Mouse (Mus musculus): ENCODE data around the gene Axin2. TPM values are rescaled to one million over a fixed set of nuclear protein-coding genes. Genes with fewer than 3 reads are reported as not detected.
A peak's percentile ranks its signal among the peaks of the same experiment; 100 is the strongest.
"Not testable (repeated sequence)": the region's sequence is repeated elsewhere in the genome, so short reads cannot be mapped to it uniquely, and the experiment has no call there.

The Axin2 gene
- polyA plus RNA-seq (2014; fragmentation: Nextera tagmentation; extraction: Ambion mirVana) = 7.8 and 9.4 TPM in 2 replicates

DNA sequence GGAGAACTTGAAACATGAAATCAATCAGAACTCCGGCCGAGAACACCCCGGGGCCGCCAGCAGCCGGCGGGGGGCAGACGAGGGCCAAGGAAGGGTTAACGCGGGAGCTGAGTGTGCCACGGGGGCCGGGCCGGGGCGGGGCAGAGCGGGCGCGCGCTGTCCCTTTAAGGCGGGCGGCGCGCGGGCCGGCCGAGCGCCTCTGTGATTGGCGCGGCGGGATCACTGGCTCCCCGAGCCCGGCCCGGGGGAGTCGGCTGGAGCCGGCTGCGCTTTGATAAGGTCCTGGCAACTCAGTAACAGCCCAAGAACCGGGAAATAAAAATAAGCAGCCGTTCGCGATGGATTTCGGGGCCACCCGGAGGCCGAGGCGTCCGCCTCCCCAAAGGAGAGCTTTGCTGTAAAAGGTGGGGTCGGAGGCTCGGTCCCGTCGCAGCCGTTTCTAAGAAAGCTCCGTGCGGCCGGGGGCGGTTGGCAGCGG lies at the start of gene Axin2:
Axin2 (plus strand) TSS at position 192 of the 478 bp plus-strand sequence.
- Histone ChIP-seq H3K9me3 (replicated peaks; ENCODE audit: control insufficient read depth, low read length) (0 out of 2 replicates have a peak, but pooled peaks cover 2% of the 10 kb centered on the region), H3K4me3 (ENCODE audit: low read depth, low read length) (peak within 1 kb of the TSS; percentile 86), H3K27me3 (replicated peaks; ENCODE audit: control insufficient read depth, insufficient read depth, low read length) (no peaks in the 10 kb centered on the region), H3K9ac (ENCODE audit: low read length) (peak within 1 kb of the TSS; percentile 93), H3K4me1 (ENCODE audit: control insufficient read depth, insufficient read depth, low read length) (peaks cover 32% of the 10 kb centered on the region), H3K36me3 (ENCODE audit: control insufficient read depth, insufficient read depth, low read length) (no peaks in the 10 kb centered on the region), H3K27ac (ENCODE audit: low read depth, low read length) (peak within 1 kb of the TSS; percentile 99), H3K4me2 (ENCODE audit: low read length) (peak within 1 kb of the TSS; percentile 89)
- WGBS = under 1% methylated on average over 53 of the region's 53 CpGs
- DNase-seq (ENCODE audit: low spot score) (peak; percentile 97), ATAC-seq (peak; percentile 92)

DNA sequence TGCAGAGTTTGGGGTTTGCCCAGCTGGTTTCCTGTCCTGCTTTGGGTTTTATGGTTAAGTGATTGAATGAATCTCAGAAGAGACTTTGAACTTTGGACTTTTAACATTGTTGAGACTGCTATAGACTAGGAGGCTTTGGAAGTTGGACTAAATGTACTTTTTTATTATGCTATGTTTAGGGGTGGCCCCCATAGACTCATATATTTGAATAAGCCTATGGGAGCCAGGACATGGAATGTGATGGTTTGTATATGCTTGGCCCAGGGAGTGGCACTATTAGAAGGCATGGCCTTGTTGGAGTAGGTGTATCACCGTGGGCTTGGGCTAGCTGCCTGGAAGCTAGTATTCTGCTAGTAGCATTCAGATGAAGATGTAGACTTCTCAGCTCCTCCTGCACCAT lies 48.9 kb upstream of the Axin2 start:
- H3K36me3 ChIP-seq (ENCODE audit: control insufficient read depth, insufficient read depth, low read length); ATAC-seq; DNase-seq (ENCODE audit: low spot score); H3K4me1 ChIP-seq (ENCODE audit: control insufficient read depth, insufficient read depth, low read length); H3K27me3 ChIP-seq (replicated peaks; ENCODE audit: control insufficient read depth, insufficient read depth, low read length); H3K9me3 ChIP-seq (replicated peaks; ENCODE audit: control insufficient read depth, low read length); H3K4me3 ChIP-seq (ENCODE audit: low read depth, low read length); H3K4me2 ChIP-seq (ENCODE audit: low read length); H3K27ac ChIP-seq (ENCODE audit: low read depth, low read length); H3K9ac ChIP-seq (ENCODE audit: low read length): not testable (repeated sequence)
- 93% methylated on average over 1 of the region's 1 CpGs for whole genome bisulfite sequencing

DNA sequence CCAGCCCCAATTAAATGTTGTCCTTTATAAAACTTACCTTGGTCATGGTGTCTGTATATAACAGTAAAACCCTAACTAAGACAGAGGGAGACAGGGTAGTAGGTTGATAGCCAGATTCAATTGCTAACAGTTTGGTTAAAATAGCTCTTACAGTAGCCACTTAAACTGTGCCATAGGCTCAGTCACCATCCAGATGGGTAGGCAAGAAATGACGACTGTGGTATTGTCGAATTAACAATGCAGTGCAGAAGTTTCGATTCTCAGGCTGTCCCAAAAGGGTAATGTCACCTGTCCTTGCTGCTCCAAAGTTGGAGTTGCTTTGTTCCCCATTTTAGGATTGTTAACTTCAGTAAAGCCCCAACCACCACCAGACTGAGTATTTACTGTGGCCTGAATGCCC lies 48.4 kb upstream of the Axin2 start:
- Histone ChIP-seq H3K27me3 (replicated peaks; ENCODE audit: control insufficient read depth, insufficient read depth, low read length) (no peaks in the 10 kb centered on the region), H3K36me3 (ENCODE audit: control insufficient read depth, insufficient read depth, low read length) (no peaks in the 10 kb centered on the region), H3K27ac (ENCODE audit: low read depth, low read length) (no peak overlapping the region), H3K9ac (ENCODE audit: low read length) (no peak overlapping the region), H3K4me2 (ENCODE audit: low read length) (no peak overlapping the region), H3K9me3 (replicated peaks; ENCODE audit: control insufficient read depth, low read length) (no peaks in the 10 kb centered on the region), H3K4me3 (ENCODE audit: low read depth, low read length) (no peak overlapping the region), H3K4me1 (ENCODE audit: control insufficient read depth, insufficient read depth, low read length) (no peaks in the 10 kb centered on the region)
- no peak for DNase-seq (ENCODE audit: low spot score)
- WGBS = 88% methylated on average over 3 of the region's 3 CpGs
- ATAC-seq = no peak

DNA sequence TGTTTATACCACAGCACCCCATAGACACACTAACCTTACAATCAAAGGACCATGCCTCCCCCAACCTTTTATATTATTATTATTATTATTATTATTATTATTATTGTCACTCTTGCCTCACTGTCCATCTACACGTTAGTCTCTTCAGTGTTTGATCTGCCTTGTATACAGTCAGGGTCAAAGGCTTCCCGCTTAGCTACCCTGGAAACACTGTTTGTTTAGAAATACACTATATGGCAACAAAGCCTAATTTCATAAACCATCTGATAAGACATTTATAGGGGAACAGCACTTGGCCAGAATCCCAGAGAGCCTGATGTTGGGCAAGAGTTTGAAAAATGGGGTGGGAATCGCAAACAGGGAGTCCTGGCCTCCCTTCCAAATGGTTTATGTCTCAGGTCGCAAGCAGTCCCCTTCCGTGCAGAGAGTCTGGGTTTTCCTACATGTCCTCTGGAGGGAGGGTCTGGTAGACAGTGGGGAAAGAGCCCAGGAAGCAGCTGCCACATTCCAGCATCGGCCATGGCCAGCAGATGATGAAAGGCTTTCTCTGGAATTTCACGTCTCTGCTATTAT lies 43.4 kb upstream of the Axin2 start:
- ATAC-seq = no peak
- no peak for DNase-seq (ENCODE audit: low spot score)
- Histone ChIP-seq H3K4me3 (ENCODE audit: low read depth, low read length) (no peak overlapping the region), H3K4me1 (ENCODE audit: control insufficient read depth, insufficient read depth, low read length) (no peaks in the 10 kb centered on the region), H3K36me3 (ENCODE audit: control insufficient read depth, insufficient read depth, low read length) (no peaks in the 10 kb centered on the region), H3K27me3 (replicated peaks; ENCODE audit: control insufficient read depth, insufficient read depth, low read length) (no peaks in the 10 kb centered on the region), H3K4me2 (ENCODE audit: low read length) (no peak overlapping the region), H3K9me3 (replicated peaks; ENCODE audit: control insufficient read depth, low read length) (no peaks in the 10 kb centered on the region), H3K9ac (ENCODE audit: low read length) (no peak overlapping the region), H3K27ac (ENCODE audit: low read depth, low read length) (no peak overlapping the region)
- 89% methylated on average over 7 of the region's 7 CpGs for WGBS

DNA sequence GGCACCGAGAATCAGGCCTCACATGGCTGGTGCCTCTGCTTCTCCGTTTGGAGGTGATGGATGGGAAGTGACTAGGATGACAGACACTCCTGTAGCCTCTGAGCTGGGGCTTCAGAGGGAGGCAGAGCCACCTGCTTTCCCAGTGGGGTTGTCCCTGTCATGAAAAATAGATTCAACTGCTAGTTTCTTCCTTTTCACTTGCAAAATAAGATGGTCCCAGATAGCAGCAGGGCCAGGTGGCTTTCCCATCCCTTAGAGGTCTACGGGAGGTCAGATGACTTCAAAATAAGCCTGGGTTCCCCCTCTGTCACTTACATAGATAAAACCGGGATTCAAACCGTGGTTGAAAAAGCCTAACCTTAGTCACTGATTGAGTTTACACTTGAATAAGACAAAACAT lies 42.6 kb upstream of the Axin2 start:
- Histone ChIP-seq H3K36me3 (ENCODE audit: control insufficient read depth, insufficient read depth, low read length) (no peaks in the 10 kb centered on the region), H3K27ac (ENCODE audit: low read depth, low read length) (no peak overlapping the region), H3K27me3 (replicated peaks; ENCODE audit: control insufficient read depth, insufficient read depth, low read length) (no peaks in the 10 kb centered on the region), H3K9me3 (replicated peaks; ENCODE audit: control insufficient read depth, low read length) (no peaks in the 10 kb centered on the region), H3K4me1 (ENCODE audit: control insufficient read depth, insufficient read depth, low read length) (no peaks in the 10 kb centered on the region), H3K4me3 (ENCODE audit: low read depth, low read length) (no peak overlapping the region), H3K9ac (ENCODE audit: low read length) (no peak overlapping the region), H3K4me2 (ENCODE audit: low read length) (no peak overlapping the region)
- 85% methylated on average over 5 of the region's 5 CpGs for WGBS
- ATAC-seq (no peak), DNase-seq (ENCODE audit: low spot score) (no peak)

DNA sequence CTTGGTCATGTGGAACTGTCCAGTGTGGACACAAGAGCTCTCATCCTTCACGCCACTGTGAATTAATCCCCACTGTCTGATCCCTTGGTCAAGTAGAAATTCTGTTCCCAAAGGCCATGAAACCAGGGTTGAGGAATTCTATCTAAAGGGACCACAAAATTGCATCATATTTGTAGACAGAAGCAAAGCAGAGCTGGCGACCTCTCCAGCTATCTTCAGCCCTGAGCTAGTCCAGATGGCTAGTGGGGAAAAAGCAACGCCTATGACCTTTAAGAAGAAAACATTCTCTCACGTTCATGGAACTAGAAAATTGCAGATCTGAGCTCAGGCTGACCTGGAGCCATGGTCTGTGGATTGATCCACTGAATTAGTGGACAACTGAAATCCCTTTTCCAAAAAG lies 39.6 kb upstream of the Axin2 start:
- 92% methylated on average over 4 of the region's 4 CpGs for WGBS
- no peaks in the 10 kb centered on the region for H3K4me1 ChIP-seq (ENCODE audit: control insufficient read depth, insufficient read depth, low read length)
- H3K4me2 ChIP-seq (ENCODE audit: low read length) = no peak overlapping the region
- no peak overlapping the region for H3K27ac ChIP-seq (ENCODE audit: low read depth, low read length)
- no peak for DNase-seq (ENCODE audit: low spot score)
- no peak overlapping the region for H3K4me3 ChIP-seq (ENCODE audit: low read depth, low read length)
- ATAC-seq = no peak
- no peaks in the 10 kb centered on the region for H3K36me3 ChIP-seq (ENCODE audit: control insufficient read depth, insufficient read depth, low read length)
- H3K9me3 ChIP-seq (replicated peaks; ENCODE audit: control insufficient read depth, low read length) = no peaks in the 10 kb centered on the region
- no peaks in the 10 kb centered on the region for H3K27me3 ChIP-seq (replicated peaks; ENCODE audit: control insufficient read depth, insufficient read depth, low read length)
- no peak overlapping the region for H3K9ac ChIP-seq (ENCODE audit: low read length)

DNA sequence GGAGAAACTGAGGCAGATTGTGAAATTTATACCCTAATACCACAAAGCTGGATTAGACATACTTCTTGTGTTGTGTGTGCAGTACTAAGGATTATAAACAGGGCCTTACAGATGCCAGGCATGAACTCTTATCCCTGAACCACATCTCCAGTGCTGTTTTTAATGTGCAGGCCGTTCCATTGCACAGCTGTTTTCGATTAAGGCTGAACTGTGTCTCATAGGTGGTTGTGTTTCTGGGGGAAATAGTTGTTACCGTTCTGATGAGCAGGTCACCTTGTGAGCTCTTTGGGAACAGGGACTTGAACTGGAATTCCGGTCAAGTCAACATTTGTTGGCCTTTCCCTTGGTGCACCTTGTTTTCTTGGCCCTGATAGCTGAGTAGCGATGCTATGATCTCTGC lies 38.5 kb upstream of the Axin2 start:
- Histone ChIP-seq H3K9ac (ENCODE audit: low read length) (no peak overlapping the region), H3K27me3 (replicated peaks; ENCODE audit: control insufficient read depth, insufficient read depth, low read length) (no peaks in the 10 kb centered on the region), H3K36me3 (ENCODE audit: control insufficient read depth, insufficient read depth, low read length) (no peaks in the 10 kb centered on the region), H3K27ac (ENCODE audit: low read depth, low read length) (no peak overlapping the region), H3K4me3 (ENCODE audit: low read depth, low read length) (no peak overlapping the region), H3K9me3 (replicated peaks; ENCODE audit: control insufficient read depth, low read length) (no peaks in the 10 kb centered on the region), H3K4me2 (ENCODE audit: low read length) (no peak overlapping the region), H3K4me1 (ENCODE audit: control insufficient read depth, insufficient read depth, low read length) (no peaks in the 10 kb centered on the region)
- 93% methylated on average over 5 of the region's 5 CpGs for WGBS
- no peak for ATAC-seq
- no peak for DNase-seq (ENCODE audit: low spot score)

DNA sequence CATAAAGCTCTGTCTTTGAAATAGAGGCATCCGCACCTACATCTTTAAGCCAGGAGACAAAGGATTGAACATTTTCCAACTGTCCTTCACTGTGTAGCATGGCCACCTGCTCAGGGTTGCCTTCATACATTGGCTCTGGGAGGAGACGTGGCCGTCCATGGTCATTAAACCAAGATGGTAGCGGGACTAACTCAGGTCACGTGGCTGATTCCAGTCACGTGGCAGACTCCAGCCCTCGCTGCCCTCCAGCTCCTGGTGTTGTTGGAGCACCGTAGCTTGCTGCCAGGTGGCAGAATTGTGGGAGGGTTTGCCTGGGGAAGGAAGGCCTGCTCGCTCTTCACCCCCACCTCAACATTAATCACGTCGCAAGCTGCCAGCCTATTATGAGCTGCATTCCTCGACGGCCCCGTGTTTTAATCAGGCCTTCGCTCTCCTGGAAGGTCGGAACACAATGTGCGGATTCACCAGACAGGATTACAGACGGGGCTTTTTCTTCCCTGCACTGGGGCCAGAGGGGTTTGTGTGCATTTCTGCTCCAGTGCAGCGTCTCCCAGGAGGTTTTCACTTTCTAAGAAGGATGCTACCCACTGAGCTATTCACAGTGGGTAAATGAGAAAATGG lies 34.8 kb upstream of the Axin2 start:
- Histone ChIP-seq H3K9ac (ENCODE audit: low read length) (no peak overlapping the region), H3K9me3 (replicated peaks; ENCODE audit: control insufficient read depth, low read length) (no peaks in the 10 kb centered on the region), H3K27ac (ENCODE audit: low read depth, low read length) (no peak overlapping the region), H3K4me2 (ENCODE audit: low read length) (no peak overlapping the region), H3K27me3 (replicated peaks; ENCODE audit: control insufficient read depth, insufficient read depth, low read length) (no peaks in the 10 kb centered on the region), H3K4me3 (ENCODE audit: low read depth, low read length) (no peak overlapping the region), H3K36me3 (ENCODE audit: control insufficient read depth, insufficient read depth, low read length) (no peaks in the 10 kb centered on the region), H3K4me1 (ENCODE audit: control insufficient read depth, insufficient read depth, low read length) (peaks cover 3% of the 10 kb centered on the region; the same call in 1 of the 2 replicates)
- 17% methylated on average over 19 of the region's 19 CpGs for WGBS
- ATAC-seq = 0 out of 2 replicates have a peak, but pooled peaks have one; percentile 32
- DNase-seq (ENCODE audit: low spot score) = peak; percentile 33

DNA sequence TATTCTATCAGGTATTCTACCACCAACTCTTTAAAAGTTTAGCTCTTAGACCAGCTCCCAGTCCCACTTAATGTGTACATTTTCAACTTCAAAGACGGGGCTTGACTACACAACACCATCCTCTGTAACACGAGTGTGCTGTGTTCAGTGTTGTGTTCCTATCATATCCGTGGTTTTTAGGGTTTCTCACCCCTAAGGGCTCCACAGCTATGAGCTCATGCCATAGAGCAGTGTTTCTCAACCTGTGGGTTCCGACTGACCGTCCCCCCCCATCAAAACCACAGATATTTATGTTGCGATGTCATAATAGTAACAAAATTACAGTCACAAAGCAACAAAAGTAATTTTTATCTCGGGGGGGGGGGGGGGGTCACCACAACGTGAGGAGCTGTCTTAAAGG lies 34.1 kb upstream of the Axin2 start:
- no peak overlapping the region for H3K4me2 ChIP-seq (ENCODE audit: low read length)
- H3K27me3 ChIP-seq (replicated peaks; ENCODE audit: control insufficient read depth, insufficient read depth, low read length) = no peaks in the 10 kb centered on the region
- H3K9ac ChIP-seq (ENCODE audit: low read length) = no peak overlapping the region
- DNase-seq (ENCODE audit: low spot score) (no peak), ATAC-seq (no peak)
- H3K36me3 ChIP-seq (ENCODE audit: control insufficient read depth, insufficient read depth, low read length) = no peaks in the 10 kb centered on the region
- no peak overlapping the region for H3K4me3 ChIP-seq (ENCODE audit: low read depth, low read length)
- no peaks in the 10 kb centered on the region for H3K9me3 ChIP-seq (replicated peaks; ENCODE audit: control insufficient read depth, low read length)
- 54% methylated on average over 8 of the region's 8 CpGs for WGBS
- no peak overlapping the region for H3K27ac ChIP-seq (ENCODE audit: low read depth, low read length)
- peaks cover 8% of the 10 kb centered on the region; the same call in 1 of the 2 replicates for H3K4me1 ChIP-seq (ENCODE audit: control insufficient read depth, insufficient read depth, low read length)
